Mouse (Mus musculus): ENCODE results near the gene Vps41.

Vps41 gene

GRCm38 (mm10) chr13:18797555-18797954, 80.5 kb downstream of the Vps41 start:
- no peak for DNase-seq

DNA sequence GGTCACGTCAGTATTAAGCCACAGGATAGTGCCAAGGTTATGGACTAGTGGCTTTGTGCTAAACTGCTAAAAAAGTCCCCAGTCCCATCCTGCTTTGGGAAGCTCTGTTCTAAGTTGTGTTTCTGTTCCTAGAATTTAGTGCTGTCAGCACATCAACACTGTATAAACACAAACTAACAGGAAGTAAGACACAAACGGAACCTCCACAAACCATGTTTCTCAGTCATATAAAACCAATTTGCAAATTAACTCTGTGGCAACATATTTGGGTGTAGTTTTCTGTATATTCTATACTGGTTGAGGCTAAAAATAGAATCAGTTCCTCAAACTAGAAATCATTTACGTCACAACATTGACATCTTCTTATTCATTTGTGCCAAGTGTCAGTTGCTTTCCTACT, 83.3 kb downstream of the Vps41 start:
- DNase-seq = no peak

GRCm38 (mm10) chr13:18809465-18809864, 92.4 kb downstream of the Vps41 start:
- no peak for DNase-seq

- peak; percentile 73 to 82 for DNase-seq
Observed at GRCm38 (mm10) chr13:18809978-18810675, 93.0 kb downstream of the Vps41 start.

DNA sequence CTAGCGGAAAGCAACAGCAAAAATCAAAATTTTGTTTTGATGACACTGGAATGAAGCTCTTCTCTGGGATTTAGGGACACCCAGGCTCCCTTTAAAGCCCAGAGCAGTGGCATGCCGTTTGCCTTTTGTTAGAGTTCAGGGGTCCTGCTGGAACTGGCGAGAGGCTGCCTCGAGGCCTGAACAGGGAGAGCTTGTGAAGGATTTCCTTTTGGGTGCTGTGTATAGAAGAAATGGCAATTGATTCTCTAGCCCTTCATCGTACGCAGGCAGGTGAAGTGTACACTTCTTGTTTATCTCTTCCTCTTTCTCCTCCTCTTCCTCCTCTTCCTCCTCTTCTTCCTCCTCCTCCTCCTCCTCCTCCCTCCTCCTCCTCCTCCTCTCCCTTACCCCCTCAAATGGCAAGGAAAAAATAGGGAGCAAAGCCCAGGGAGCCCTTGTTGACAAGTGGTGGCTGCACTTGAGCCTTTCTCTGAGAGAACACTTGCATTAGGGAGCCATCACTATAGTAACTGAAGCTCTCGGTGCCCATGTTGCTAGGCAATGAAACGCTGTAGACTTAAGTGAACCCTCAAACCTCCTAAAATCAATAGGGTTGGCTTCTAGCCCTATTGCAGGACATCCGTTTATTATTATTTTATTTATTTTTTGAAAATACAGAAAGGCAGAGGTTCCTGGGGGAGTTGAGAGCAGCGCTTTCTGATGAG, 107.5 kb downstream of the Vps41 start:
- DNase-seq = no peak

DNA sequence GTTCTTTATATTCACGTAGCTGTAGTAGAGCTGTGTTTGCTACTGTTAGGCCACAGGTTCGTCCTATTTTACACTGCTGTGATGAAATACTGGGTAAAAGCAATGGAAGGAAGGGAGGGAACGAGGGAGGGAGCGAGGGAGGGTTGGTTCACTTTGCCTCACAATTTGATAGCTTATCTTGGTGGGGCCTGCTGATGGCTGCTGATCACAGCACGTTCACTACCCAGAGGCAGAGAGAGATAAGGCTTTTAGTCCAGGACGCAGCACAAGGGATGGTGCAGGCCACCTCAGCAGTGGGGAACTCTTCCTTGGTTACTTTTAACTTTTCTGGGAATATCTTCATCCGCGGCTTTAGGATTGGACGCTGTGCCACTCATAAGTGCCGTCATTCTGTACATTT, 109.9 kb downstream of the Vps41 start:
- DNase-seq = no peak

GRCm38 (mm10) chr13:18830486-18830885, 113.4 kb downstream of the Vps41 start:
- DNase-seq = no peak

DNA sequence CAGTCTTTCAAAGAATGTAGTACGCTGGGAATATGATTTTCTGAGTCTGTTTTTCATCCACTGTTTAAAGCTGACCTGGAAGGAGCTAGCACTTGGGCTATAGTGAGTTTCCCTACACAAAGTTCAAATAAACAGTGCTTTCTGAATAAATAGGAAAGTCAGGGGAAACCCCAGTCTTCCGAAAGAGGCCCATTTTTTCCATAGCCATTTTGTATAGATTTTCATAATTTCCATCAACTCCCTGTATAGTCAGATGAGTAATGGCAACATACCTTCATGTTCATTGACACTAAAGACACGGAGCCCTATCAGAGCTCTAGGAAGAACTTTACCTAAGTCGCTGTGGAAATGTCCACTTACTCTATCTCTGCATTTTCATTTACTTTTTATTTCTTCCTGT, 122.1 kb downstream of the Vps41 start:
- DNase-seq = no peak

DNA sequence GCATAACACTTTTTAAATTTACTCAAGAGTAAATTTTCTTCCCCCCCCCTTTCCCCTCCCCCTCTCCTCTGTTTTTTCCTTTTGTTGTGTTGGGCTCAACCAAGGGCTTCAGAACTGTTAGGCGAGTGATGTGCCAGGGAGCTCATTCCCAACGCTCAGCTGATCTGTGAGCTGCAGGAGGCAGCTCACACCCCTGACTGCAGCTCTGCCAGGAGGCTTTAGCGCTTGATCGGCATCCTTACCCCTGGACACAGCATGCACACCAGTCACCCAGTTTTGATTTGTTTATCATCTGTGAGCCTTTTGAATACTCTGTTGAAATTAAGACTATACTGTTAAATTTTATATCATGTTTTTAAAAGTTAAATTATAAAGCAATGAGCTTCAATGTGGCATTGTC, 123.3 kb downstream of the Vps41 start:
- DNase-seq = no peak

- DNase-seq = no peak
Observed at GRCm38 (mm10) chr13:18841019-18841418, 123.9 kb downstream of the Vps41 start.

DNA sequence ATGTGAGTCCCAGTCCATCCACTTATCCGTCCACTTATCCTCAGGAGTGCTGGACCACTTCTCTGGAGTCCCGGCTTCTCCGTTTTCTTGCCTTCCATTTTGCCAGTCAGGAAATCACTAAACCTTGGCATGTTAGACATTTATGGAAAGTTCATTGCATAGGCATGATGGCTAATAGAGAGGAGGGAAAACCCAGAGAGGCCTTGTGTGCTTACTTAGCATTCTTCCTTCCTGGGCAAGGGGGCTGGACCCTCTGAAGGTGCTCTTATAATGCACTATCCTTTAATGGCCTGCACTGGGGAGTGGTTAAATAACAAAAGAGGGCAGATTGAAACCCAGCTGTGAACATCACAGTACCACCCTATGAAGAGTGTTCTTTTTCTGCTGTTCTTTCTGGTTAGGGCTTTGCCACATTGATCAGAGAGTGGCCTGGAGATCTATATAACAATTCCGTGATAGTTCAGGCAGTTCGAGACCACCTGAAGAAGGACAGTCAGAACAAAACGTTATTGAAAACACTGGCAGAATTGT, 124.7 kb downstream of the Vps41 start:
- DNase-seq = no peak

- no peak for DNase-seq
Observed at GRCm38 (mm10) chr13:18842556-18842955, 125.5 kb downstream of the Vps41 start.

DNA sequence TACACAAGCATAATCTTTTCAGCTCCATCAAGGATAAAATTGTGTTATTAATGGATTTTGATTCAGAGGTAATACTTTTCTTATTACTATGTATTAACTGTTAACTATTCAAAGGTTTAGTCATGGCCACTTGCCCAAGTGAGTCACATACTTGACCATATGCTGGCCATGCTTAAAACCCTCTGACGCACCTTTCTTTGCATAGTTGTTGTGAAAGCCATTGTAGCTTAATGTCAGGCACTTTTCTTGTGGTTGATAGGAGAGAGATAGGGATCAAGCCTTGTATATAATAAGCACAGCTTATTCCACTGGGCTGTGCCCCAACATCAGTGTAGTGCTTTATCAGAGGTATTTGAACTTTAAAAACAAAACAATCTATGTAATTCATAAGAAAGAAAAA, 126.5 kb downstream of the Vps41 start:
- DNase-seq = no peak

DNA sequence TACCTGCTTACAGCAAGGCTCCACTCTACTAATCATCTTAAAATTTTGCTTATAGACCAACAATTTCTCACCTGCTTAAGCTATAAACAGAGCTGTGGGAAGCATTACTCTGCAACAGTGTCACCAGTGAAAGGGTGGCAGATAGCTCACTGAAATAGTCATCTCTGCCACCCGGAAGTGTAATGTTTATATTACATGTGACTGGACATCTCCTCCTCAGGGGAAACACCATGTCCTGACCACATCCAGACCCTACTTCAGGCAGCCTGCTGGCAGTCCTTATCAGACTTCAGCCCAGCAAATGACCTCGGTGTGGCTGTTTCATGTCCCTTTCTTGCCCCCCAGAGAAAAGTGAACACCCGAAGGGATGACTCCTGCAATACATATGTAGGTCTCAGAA, 130.3 kb downstream of the Vps41 start:
- DNase-seq = no peak

GRCm38 (mm10) chr13:18849563-18849962, 132.5 kb downstream of the Vps41 start:
- no peak for DNase-seq

DNA sequence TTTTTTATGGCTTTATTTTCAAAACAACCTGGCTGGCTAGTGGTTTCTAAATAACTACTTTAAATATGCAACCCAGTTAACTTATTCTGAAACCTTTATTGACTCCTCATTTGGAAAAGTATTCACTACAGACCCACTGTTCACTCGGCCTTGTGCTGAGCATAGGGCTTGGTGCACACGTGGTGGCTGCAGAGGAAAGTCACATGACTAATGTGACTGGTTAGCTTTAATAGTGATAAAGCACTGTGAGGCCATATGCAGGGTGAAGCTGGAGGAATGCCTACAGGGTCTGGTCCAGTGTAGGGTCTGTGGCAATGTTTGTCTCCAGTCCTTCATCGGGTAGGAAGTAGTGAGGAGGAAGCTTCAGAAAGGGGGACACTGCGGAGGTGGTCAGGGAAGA, 134.1 kb downstream of the Vps41 start:
- DNase-seq = no peak

DNA sequence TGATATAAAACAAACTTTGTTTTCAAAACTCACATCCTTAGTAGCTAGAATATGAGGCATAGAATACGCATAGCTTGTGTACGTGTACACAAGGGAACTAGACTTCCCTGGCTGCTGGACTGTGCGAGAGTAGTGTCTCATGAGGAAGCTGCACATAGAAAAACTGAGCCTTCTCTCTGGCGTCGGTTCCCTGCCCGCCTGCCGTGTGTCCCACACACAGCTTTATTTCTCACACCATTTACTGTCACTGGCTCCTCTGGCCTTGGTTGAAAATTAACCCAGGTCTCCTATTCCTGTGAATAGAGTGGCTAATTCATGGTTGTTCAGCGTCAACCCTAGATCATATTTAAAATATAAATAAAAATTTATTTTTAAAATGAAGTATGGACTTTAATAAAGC, 135.6 kb downstream of the Vps41 start:
- no peak for DNase-seq

DNA sequence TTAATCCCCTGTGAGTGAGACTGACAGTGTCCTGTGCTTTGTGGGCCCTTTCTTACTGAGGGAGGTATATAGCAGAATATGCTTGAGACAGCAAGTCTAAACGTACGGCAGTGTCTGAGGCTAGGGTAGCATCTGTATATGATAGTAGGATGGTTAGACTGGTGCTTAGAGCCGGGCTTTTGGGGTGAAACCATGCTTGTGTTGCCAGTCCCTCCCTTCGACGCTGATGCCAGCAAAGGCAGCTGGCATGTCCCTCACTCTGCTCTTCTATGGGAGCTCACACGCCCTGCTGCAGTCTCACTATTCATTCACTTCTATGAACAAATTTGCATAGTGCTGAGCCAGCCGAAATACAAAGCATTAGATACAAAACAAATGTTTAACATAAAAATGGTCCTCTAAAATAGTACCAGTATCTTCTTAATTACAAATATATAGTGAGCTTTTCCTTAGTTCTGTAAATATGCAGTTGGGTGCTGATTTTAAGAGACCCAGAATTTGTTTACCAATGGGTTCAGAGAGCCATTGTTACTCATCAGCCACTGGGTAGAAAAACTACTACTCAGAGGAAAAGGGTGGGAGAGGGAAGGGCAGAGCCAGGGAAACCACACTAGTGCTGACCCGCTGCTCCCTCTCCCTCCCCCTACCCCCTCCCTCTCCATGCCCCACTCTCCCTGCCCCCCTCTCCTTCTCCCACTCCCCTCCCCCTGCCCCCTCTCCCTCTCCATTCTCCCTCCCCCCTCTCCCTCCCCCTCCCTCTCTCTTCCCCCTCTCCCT, 139.1 kb downstream of the Vps41 start:
- DNase-seq = no peak

- DNase-seq = no peak
Observed at GRCm38 (mm10) chr13:18858183-18858582, 141.1 kb downstream of the Vps41 start.

- DNase-seq = no peak
Observed at GRCm38 (mm10) chr13:18859389-18859788, 142.3 kb downstream of the Vps41 start.

GRCm38 (mm10) chr13:18868030-18868490, 151.0 kb downstream of the Vps41 start:
- DNase-seq = peak; percentile 39 to 47

GRCm38 (mm10) chr13:18868825-18869224, 151.7 kb downstream of the Vps41 start:
- no peak for DNase-seq

DNA sequence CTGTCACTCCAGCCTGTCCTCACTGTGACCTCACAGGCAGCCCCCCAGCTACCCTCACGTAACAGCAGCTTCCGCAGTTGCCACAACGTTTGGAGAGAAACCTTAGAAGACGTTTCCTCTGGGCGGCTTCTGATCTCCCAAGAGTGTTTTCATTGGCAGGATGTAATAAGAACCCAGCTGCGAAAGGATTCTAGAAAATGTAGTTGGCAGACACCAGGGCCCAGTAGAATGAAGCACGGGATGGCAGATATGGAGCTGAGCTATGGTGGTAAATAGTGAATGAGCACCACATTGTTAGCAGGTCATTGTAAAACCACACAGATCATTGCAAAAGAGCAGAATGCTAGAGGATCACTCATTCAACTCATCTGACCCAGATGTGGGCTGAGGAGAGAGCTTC, 158.2 kb downstream of the Vps41 start:
- no peak for DNase-seq
